Mouse (Mus musculus) heart, embryonic 12.5 days (tissue): ENCODE results near the gene Tenm3. TPM values are rescaled to one million over a fixed set of nuclear protein-coding genes. Genes with fewer than 3 reads are reported as not detected.

ENCODE experiments used
- ATAC-seq: fragments of 200-750 bp; cut with Nextera tagmentation; 2 replicates; pipeline ENCODE4 v1.8.0; 2017; ENCODE audit warnings: moderate TSS enrichment, moderate library complexity; ENCODE audit not compliant: insufficient number of reproducible peaks, low FRiP score
- H3K27ac ChIP-seq: fragments of 300-500 bp; sonication (generic); 2 replicates; pipeline ENCODE4 v1.5.1; 2016; ENCODE audit warnings: mild to moderate bottlenecking, moderate library complexity; ENCODE audit not compliant: poor library complexity, severe bottlenecking
- H3K27me3 ChIP-seq: fragments of 300-500 bp; sonication (generic); replicated peaks from 2 replicates; pipeline ENCODE4 v1.6.1; 2016; ENCODE audit warnings: mild to moderate bottlenecking, moderate library complexity
- H3K36me3 ChIP-seq: fragments of 300-500 bp; sonication (generic); 2 replicates; pipeline ENCODE4 v1.6.1; 2016; ENCODE audit warnings: mild to moderate bottlenecking, moderate library complexity
- H3K4me1 ChIP-seq: fragments of 300-500 bp; sonication (generic); replicated peaks from 2 replicates; pipeline ENCODE4 v1.6.1; 2016; ENCODE audit warnings: mild to moderate bottlenecking
- H3K4me2 ChIP-seq: fragments of 300-500 bp; sonication (generic); 2 replicates; pipeline ENCODE4 v1.6.1; 2016; ENCODE audit warnings: mild to moderate bottlenecking, moderate library complexity
- H3K4me3 ChIP-seq: fragments of 300-500 bp; sonication (generic); 2 replicates; pipeline ENCODE4 v1.5.1; 2016; ENCODE audit warnings: mild to moderate bottlenecking
- H3K9ac ChIP-seq: fragments of 300-500 bp; sonication (generic); 2 replicates; pipeline ENCODE4 v1.6.1; 2016; ENCODE audit warnings: mild to moderate bottlenecking, moderate library complexity
- H3K9me3 ChIP-seq: fragments of 300-500 bp; sonication (generic); replicated peaks from 2 replicates; pipeline ENCODE4 v1.6.1; 2016; ENCODE audit warnings: mild to moderate bottlenecking, moderate library complexity
- WGBS: fragments of 180-500 bp; shearing (Covaris S2); methylation state at CpG from one replicate; pipeline ENCODE4 v1.1.7; 2016; 5-methylcytosine and 5-hydroxymethylcytosine counted together
- polyA plus RNA-seq: library from polyadenylated mRNA; unstranded; fragments of >200 nt; fragmentation: Nextera tagmentation; extraction: Ambion mirVana; gene quantifications from 2 replicates; pipeline ENCODE4 v1.2.1, GENCODE M21; 2016

Tenm3 gene
- polyA plus RNA-seq, 1 experiment from 2014 or later, result 15.2 TPM

DNA sequence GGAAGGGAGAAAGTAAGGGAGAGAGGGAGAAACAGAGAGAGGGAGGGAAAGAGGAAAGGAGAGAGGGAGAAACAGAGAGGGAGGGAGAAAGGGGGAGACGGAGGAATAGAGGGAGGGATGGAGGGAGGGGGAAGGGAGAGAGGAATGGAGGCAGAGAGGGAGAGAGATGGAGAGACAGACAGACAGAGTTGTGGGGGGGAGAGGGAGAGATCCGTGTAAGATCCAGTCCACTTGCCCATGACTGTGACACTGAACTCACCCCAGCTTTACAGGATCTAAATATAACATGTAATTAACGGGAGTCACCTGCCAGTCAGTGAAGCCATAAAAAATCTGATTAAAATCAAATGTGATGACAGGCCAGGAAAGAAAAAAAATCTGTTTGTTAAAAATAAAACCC lies 172.9 kb downstream of the Tenm3 start:
- ATAC-seq, result no peak
- no peak overlapping the region for H3K4me3 ChIP-seq
- H3K4me2 ChIP-seq, result no peak overlapping the region
- no peaks in the 10 kb centered on the region for H3K27me3 ChIP-seq
- H3K36me3 ChIP-seq, result no peaks in the 10 kb centered on the region
- no peak overlapping the region for H3K9ac ChIP-seq
- H3K27ac ChIP-seq, result no peak overlapping the region
- no peaks in the 10 kb centered on the region for H3K9me3 ChIP-seq
- H3K4me1 ChIP-seq, result 0 out of 2 replicates have a peak, but pooled peaks cover 5% of the 10 kb centered on the region
- 48% methylated on average over 3 of the region's 3 CpGs for WGBS

GRCm38 (mm10) chr8:48670387-48670786 lies 173.4 kb downstream of the Tenm3 start:
- H3K4me2 ChIP-seq, result no peak overlapping the region
- H3K9me3 ChIP-seq, result no peaks in the 10 kb centered on the region
- ATAC-seq, result no peak
- WGBS, result 50% methylated on average over 1 of the region's 1 CpGs
- H3K27me3 ChIP-seq, result no peaks in the 10 kb centered on the region
- no peaks in the 10 kb centered on the region for H3K36me3 ChIP-seq
- H3K4me3 ChIP-seq, result no peak overlapping the region
- 0 out of 2 replicates have a peak, but pooled peaks cover 5% of the 10 kb centered on the region for H3K4me1 ChIP-seq
- no peak overlapping the region for H3K27ac ChIP-seq
- H3K9ac ChIP-seq, result no peak overlapping the region

DNA sequence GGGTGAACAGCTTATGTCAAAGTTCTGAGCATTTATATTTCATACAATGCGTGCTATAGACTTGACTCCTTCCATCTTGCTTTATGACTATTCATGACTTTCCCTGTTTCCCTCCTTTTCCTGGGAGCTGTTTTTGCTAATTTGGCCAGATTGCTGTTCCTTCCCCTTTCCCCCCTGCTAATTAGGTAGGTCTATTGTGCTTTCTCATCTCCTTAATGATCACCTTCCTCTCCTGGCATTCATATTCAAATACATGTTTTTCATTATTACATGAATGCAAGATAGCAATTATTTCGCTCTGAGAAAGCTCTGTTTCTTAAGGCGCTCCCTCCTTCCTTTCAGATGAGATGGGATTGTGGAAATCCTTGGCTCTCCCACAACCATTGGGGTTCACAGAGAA lies 178.6 kb downstream of the Tenm3 start:
- 0 out of 2 replicates have a peak, but pooled peaks cover 5% of the 10 kb centered on the region for H3K4me1 ChIP-seq
- H3K9me3 ChIP-seq, result no peaks in the 10 kb centered on the region
- no peak overlapping the region for H3K27ac ChIP-seq
- ATAC-seq, result no peak
- no peaks in the 10 kb centered on the region for H3K36me3 ChIP-seq
- H3K4me3 ChIP-seq, result no peak overlapping the region
- H3K27me3 ChIP-seq, result no peaks in the 10 kb centered on the region
- H3K4me2 ChIP-seq, result no peak overlapping the region
- H3K9ac ChIP-seq, result no peak overlapping the region
- WGBS, result 88% methylated on average over 3 of the region's 3 CpGs

- H3K4me1 ChIP-seq, result peaks cover 6% of the 10 kb centered on the region; the same call in 1 of the 2 replicates
- 77% methylated on average over 1 of the region's 1 CpGs for WGBS
- H3K27ac ChIP-seq, result no peak overlapping the region
- no peak for ATAC-seq
- H3K27me3 ChIP-seq, result no peaks in the 10 kb centered on the region
- no peak overlapping the region for H3K9ac ChIP-seq
- no peak overlapping the region for H3K4me3 ChIP-seq
- no peaks in the 10 kb centered on the region for H3K36me3 ChIP-seq
- H3K4me2 ChIP-seq, result no peak overlapping the region
- no peaks in the 10 kb centered on the region for H3K9me3 ChIP-seq
Measured at GRCm38 (mm10) chr8:48659226-48659625, 184.5 kb downstream of the Tenm3 start.

GRCm38 (mm10) chr8:48655381-48656043 lies 188.2 kb downstream of the Tenm3 start:
- H3K36me3 ChIP-seq, result no peaks in the 10 kb centered on the region
- H3K9ac ChIP-seq, result no peak overlapping the region
- peaks cover 6% of the 10 kb centered on the region; the same call in 1 of the 2 replicates for H3K4me1 ChIP-seq
- no peaks in the 10 kb centered on the region for H3K9me3 ChIP-seq
- ATAC-seq, result no peak
- H3K27me3 ChIP-seq, result no peaks in the 10 kb centered on the region
- no peak overlapping the region for H3K4me2 ChIP-seq
- WGBS, result 55% methylated on average over 15 of the region's 15 CpGs
- no peak overlapping the region for H3K27ac ChIP-seq
- H3K4me3 ChIP-seq, result no peak overlapping the region

- H3K36me3 ChIP-seq, result no peaks in the 10 kb centered on the region
- H3K27ac ChIP-seq, result no peak overlapping the region
- no peak overlapping the region for H3K4me2 ChIP-seq
- ATAC-seq, result no peak
- no peaks in the 10 kb centered on the region for H3K9me3 ChIP-seq
- 87% methylated on average over 7 of the region's 7 CpGs for WGBS
- H3K27me3 ChIP-seq, result no peaks in the 10 kb centered on the region
- H3K4me3 ChIP-seq, result no peak overlapping the region
- no peaks in the 10 kb centered on the region for H3K4me1 ChIP-seq
- H3K9ac ChIP-seq, result no peak overlapping the region
Measured at GRCm38 (mm10) chr8:48649845-48650244, 193.9 kb downstream of the Tenm3 start.

DNA sequence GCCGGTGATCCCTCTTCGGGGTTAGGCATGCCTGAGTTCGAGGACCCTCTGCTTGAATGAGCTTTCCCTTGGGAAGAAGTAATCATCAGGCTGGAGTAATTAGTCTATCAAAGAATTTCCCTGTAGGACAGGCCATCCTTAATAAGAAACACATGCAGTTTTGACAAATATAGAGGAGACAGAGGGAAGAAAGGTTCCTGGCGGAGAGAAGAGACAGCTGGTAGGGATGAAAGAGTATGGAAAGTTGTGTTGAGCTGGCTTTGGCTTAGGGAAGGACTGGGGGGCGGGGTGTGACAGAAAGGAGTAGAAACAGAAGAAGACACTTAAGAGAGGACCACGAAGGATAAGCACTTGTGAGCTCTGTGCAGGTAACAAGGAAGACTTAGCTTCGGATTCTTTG lies 194.3 kb downstream of the Tenm3 start:
- Histone ChIP-seq H3K36me3 (no peaks in the 10 kb centered on the region), H3K4me2 (no peak overlapping the region), H3K9me3 (no peaks in the 10 kb centered on the region), H3K27me3 (no peaks in the 10 kb centered on the region), H3K27ac (no peak overlapping the region), H3K4me3 (no peak overlapping the region), H3K4me1 (no peaks in the 10 kb centered on the region), H3K9ac (no peak overlapping the region)
- ATAC-seq, result no peak
- WGBS, result 70% methylated on average over 7 of the region's 7 CpGs

- H3K9me3 ChIP-seq, result no peaks in the 10 kb centered on the region
- 72% methylated on average over 18 of the region's 18 CpGs for WGBS
- no peaks in the 10 kb centered on the region for H3K36me3 ChIP-seq
- H3K4me2 ChIP-seq, result no peak overlapping the region
- H3K27ac ChIP-seq, result no peak overlapping the region
- no peaks in the 10 kb centered on the region for H3K4me1 ChIP-seq
- H3K4me3 ChIP-seq, result no peak overlapping the region
- no peak overlapping the region for H3K9ac ChIP-seq
- H3K27me3 ChIP-seq, result no peaks in the 10 kb centered on the region
- no peak for ATAC-seq
Measured at GRCm38 (mm10) chr8:48646110-48646509, 197.6 kb downstream of the Tenm3 start.

DNA sequence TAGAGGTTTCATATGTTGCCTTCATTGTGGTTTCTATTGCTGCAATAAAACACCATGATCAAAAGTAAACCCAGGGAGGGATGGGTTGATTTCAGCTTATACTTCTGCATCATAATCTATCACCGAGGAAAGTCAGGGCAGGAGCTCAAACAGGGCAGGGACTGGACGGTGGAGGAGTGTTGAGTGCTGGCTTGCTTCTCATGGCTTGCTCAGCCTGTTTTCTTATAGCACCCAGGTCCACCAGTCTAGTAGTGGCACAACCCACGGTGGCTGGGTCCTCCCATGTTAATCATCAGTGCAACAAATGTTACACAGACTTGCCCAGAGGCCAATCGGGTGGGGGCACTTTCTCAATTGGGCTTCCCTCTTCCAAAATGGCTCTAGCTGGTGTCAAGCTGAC lies 205.6 kb downstream of the Tenm3 start:
- no peak overlapping the region for H3K9ac ChIP-seq
- no peaks in the 10 kb centered on the region for H3K27me3 ChIP-seq
- WGBS, result 70% methylated on average over 4 of the region's 4 CpGs
- no peak for ATAC-seq
- H3K36me3 ChIP-seq, result no peaks in the 10 kb centered on the region
- no peak overlapping the region for H3K4me3 ChIP-seq
- no peaks in the 10 kb centered on the region for H3K4me1 ChIP-seq
- no peak overlapping the region for H3K27ac ChIP-seq
- no peaks in the 10 kb centered on the region for H3K9me3 ChIP-seq
- no peak overlapping the region for H3K4me2 ChIP-seq

GRCm38 (mm10) chr8:48636979-48637378 lies 206.8 kb downstream of the Tenm3 start:
- Histone ChIP-seq H3K27me3 (no peaks in the 10 kb centered on the region), H3K27ac (no peak overlapping the region), H3K36me3 (no peaks in the 10 kb centered on the region), H3K9me3 (no peaks in the 10 kb centered on the region), H3K4me3 (no peak overlapping the region), H3K4me2 (no peak overlapping the region), H3K4me1 (no peaks in the 10 kb centered on the region), H3K9ac (no peak overlapping the region)
- WGBS, result 79% methylated on average over 5 of the region's 5 CpGs
- ATAC-seq, result no peak

DNA sequence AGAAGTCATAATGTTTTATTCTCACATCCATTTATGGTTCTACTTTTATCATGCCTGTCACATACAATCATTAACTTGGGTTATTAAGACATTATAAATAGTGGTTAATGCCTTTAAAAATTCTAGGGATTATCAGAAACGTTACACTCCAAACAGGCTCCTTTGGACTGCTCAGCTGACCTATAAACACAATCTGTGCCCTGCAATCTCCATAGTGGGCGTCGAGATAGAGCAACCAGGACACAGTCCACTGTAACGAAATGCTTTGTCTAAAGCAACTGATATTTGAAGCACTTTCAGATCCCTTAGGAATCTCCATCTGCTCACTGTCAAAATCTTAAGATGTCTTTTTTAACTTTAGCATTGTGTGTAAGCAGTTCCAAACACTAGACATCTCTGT lies 207.9 kb downstream of the Tenm3 start:
- Histone ChIP-seq H3K9me3 (no peaks in the 10 kb centered on the region), H3K4me3 (no peak overlapping the region), H3K27me3 (no peaks in the 10 kb centered on the region), H3K9ac (no peak overlapping the region), H3K36me3 (no peaks in the 10 kb centered on the region), H3K4me2 (no peak overlapping the region), H3K27ac (no peak overlapping the region), H3K4me1 (no peaks in the 10 kb centered on the region)
- no peak for ATAC-seq
- WGBS, result 50% methylated on average over 4 of the region's 4 CpGs

DNA sequence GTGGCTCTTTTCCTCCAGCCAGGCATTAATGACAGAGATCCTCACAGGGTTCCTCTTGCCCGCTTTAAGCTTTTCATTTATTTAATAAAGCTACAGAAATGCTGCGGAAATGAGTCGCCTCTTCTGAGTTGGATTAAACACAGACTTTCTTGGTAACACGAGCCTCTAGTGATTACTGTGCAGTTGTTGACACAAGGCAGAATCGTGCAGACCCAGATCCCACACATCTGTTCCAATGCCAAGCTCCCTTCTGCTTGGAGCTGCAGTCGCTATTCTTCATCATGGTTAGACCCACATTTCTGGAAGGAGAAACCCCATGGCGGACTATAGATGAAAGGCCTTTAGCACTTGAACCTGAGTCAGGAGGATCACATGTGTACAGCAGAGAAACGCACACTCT lies 210.3 kb downstream of the Tenm3 start:
- Histone ChIP-seq H3K9me3 (no peaks in the 10 kb centered on the region), H3K4me2 (no peak overlapping the region), H3K4me1 (no peaks in the 10 kb centered on the region), H3K27me3 (no peaks in the 10 kb centered on the region), H3K4me3 (no peak overlapping the region), H3K9ac (no peak overlapping the region), H3K27ac (no peak overlapping the region), H3K36me3 (no peaks in the 10 kb centered on the region)
- WGBS, result 69% methylated on average over 8 of the region's 8 CpGs
- no peak for ATAC-seq
